Mouse (Mus musculus) lung, embryonic 16.5 days (tissue): Measurements from ENCODE around the gene Apoa2. TPM values are rescaled to one million over a fixed set of nuclear protein-coding genes. Genes with fewer than 3 reads are reported as not detected.
"Not testable (repeated sequence)": the region's sequence is repeated elsewhere in the genome, so short reads cannot be mapped to it uniquely, and the experiment has no call there.

ENCODE experiments used
- ATAC-seq: fragments of 200-750 bp; cut with Nextera tagmentation; 2 replicates; pipeline ENCODE4 v1.8.0; 2017; ENCODE audit warnings: low read depth, mild to moderate bottlenecking, moderate library complexity
- H3K27ac ChIP-seq: fragments of 300-500 bp; sonication (generic); 2 replicates; pipeline ENCODE4 v1.5.1; 2014; ENCODE audit warnings: mild to moderate bottlenecking, control low read depth, low read length
- H3K27me3 ChIP-seq: fragments of 300-500 bp; sonication (generic); 2 replicates; pipeline ENCODE4 v1.6.1; 2014; ENCODE audit warnings: low read depth, low read length, mixed read lengths; ENCODE audit not compliant: control insufficient read depth, insufficient read depth
- H3K36me3 ChIP-seq: fragments of 300-500 bp; sonication (generic); 2 replicates; pipeline ENCODE4 v1.6.1; 2014; ENCODE audit warnings: low read length; ENCODE audit not compliant: control insufficient read depth, insufficient read depth
- H3K4me1 ChIP-seq: fragments of 300-500 bp; sonication (generic); replicated peaks from 2 replicates; pipeline ENCODE4 v1.6.1; 2014; ENCODE audit warnings: low read length, mixed read lengths; ENCODE audit not compliant: control insufficient read depth, insufficient read depth
- H3K4me2 ChIP-seq: fragments of 300-500 bp; sonication (generic); 2 replicates; pipeline ENCODE4 v1.6.1; 2014; ENCODE audit warnings: low read depth, low read length, control low read depth
- H3K4me3 ChIP-seq: fragments of 300-500 bp; sonication (generic); 2 replicates; pipeline ENCODE4 v1.5.1; 2014; ENCODE audit warnings: mild to moderate bottlenecking, low read length, control low read depth
- H3K9ac ChIP-seq: fragments of 300-500 bp; sonication (generic); 2 replicates; pipeline ENCODE4 v1.6.1; 2014; ENCODE audit warnings: low read length, control low read depth
- H3K9me3 ChIP-seq: fragments of 300-500 bp; sonication (generic); 2 replicates; pipeline ENCODE4 v1.6.1; 2016; ENCODE audit warnings: low read length; ENCODE audit not compliant: control insufficient read depth
- WGBS: fragments of 180-500 bp; shearing (Covaris S2); extraction: QIAGEN DNeasy Blood & Tissue Kit; methylation state at CpG from one replicate; pipeline ENCODE4 v1.1.7; 2014; 5-methylcytosine and 5-hydroxymethylcytosine counted together
- polyA plus RNA-seq: library from polyadenylated mRNA; unstranded; fragments of >200 nt; fragmentation: Nextera tagmentation; extraction: Ambion mirVana; gene quantifications from 2 replicates; pipeline ENCODE4 v1.2.1, GENCODE M21; 2015

Apoa2 gene
- polyA plus RNA-seq, 1 experiment from 2014 or later, result 13.3 TPM

- peaks cover 57% of the 10 kb centered on the region for H3K36me3 ChIP-seq
- not testable (repeated sequence) for ATAC-seq, H3K4me3 ChIP-seq, H3K27me3 ChIP-seq, H3K9ac ChIP-seq, H3K4me2 ChIP-seq, H3K4me1 ChIP-seq, H3K9me3 ChIP-seq, H3K27ac ChIP-seq
- WGBS, result 84% methylated on average over 12 of the region's 12 CpGs
Observed at GRCm38 (mm10) chr1:171241952-171242351, 17.1 kb downstream of the Apoa2 start.

GRCm38 (mm10) chr1:171245353-171245752 lies 20.5 kb downstream of the Apoa2 start:
- Histone ChIP-seq H3K36me3 (peaks cover 31% of the 10 kb centered on the region), H3K4me3 (no peak overlapping the region), H3K27me3 (no peaks in the 10 kb centered on the region), H3K9me3 (no peaks in the 10 kb centered on the region), H3K9ac (no peak overlapping the region), H3K4me1 (peaks cover 32% of the 10 kb centered on the region), H3K27ac (no peak overlapping the region), H3K4me2 (no peak overlapping the region)
- ATAC-seq, result no peak
- WGBS, result 77% methylated on average over 8 of the region's 8 CpGs

GRCm38 (mm10) chr1:171246709-171247452 lies 22.0 kb downstream of the Apoa2 start:
- H3K36me3 ChIP-seq, result peaks cover 25% of the 10 kb centered on the region
- ATAC-seq, result peak; percentile 92
- H3K27me3 ChIP-seq, result no peaks in the 10 kb centered on the region
- peak overlapping the region; percentile 81 for H3K4me2 ChIP-seq
- peak overlapping the region; percentile 96 for H3K27ac ChIP-seq
- peak overlapping the region; percentile 93 for H3K4me3 ChIP-seq
- H3K4me1 ChIP-seq, result peaks cover 45% of the 10 kb centered on the region
- peak overlapping the region; percentile 94 for H3K9ac ChIP-seq
- 0% methylated on average over 41 of the region's 41 CpGs for WGBS
- no peaks in the 10 kb centered on the region for H3K9me3 ChIP-seq

GRCm38 (mm10) chr1:171247453-171247841 lies 22.6 kb downstream of the Apoa2 start:
- peak; percentile 3 for ATAC-seq
- Histone ChIP-seq H3K9ac (peak overlapping the region; percentile 64), H3K4me3 (peak overlapping the region; percentile 93), H3K9me3 (no peaks in the 10 kb centered on the region), H3K4me2 (peak overlapping the region; percentile 64), H3K4me1 (peaks cover 48% of the 10 kb centered on the region), H3K27me3 (no peaks in the 10 kb centered on the region), H3K36me3 (peaks cover 21% of the 10 kb centered on the region), H3K27ac (peak overlapping the region; percentile 96)
- WGBS, result 7% methylated on average over 13 of the region's 13 CpGs

GRCm38 (mm10) chr1:171247916-171248315 lies 23.1 kb downstream of the Apoa2 start:
- no peaks in the 10 kb centered on the region for H3K27me3 ChIP-seq
- peaks cover 18% of the 10 kb centered on the region for H3K36me3 ChIP-seq
- H3K9me3 ChIP-seq, result no peaks in the 10 kb centered on the region
- H3K4me1 ChIP-seq, result peaks cover 48% of the 10 kb centered on the region
- peak overlapping the region; percentile 96 for H3K27ac ChIP-seq
- peak overlapping the region; percentile 64 for H3K4me2 ChIP-seq
- ATAC-seq, result no peak
- 28% methylated on average over 4 of the region's 4 CpGs for WGBS
- peak overlapping the region; percentile 93 for H3K4me3 ChIP-seq
- peak overlapping the region; percentile 64; the same call in 1 of the 2 replicates for H3K9ac ChIP-seq

- Histone ChIP-seq H3K36me3 (peaks cover 11% of the 10 kb centered on the region; the same call in 1 of the 2 replicates), H3K9ac (no peak overlapping the region), H3K4me1 (peaks cover 48% of the 10 kb centered on the region), H3K9me3 (no peaks in the 10 kb centered on the region), H3K4me2 (0 out of 2 replicates have a peak overlapping the region, but pooled peaks have one; percentile 8), H3K27me3 (no peaks in the 10 kb centered on the region), H3K27ac (peak overlapping the region; percentile 96), H3K4me3 (no peak overlapping the region)
- ATAC-seq, result no peak
- 60% methylated on average over 3 of the region's 3 CpGs for whole genome bisulfite sequencing
Observed at GRCm38 (mm10) chr1:171248386-171249226, 23.8 kb downstream of the Apoa2 start.

- WGBS, result 14% methylated on average over 5 of the region's 5 CpGs
- H3K27me3 ChIP-seq, result no peaks in the 10 kb centered on the region
- peak within 1 kb of the TSS; percentile 34 for H3K9ac ChIP-seq
- H3K4me2 ChIP-seq, result peak within 1 kb of the TSS; percentile 60
- H3K27ac ChIP-seq, result peak within 1 kb of the TSS; percentile 96
- ATAC-seq, result no peak
- H3K9me3 ChIP-seq, result no peaks in the 10 kb centered on the region
- peak within 1 kb of the TSS; percentile 42 for H3K4me3 ChIP-seq
- H3K36me3 ChIP-seq, result peaks cover 2% of the 10 kb centered on the region; the same call in 1 of the 2 replicates
- H3K4me1 ChIP-seq, result peaks cover 48% of the 10 kb centered on the region
Observed at GRCm38 (mm10) chr1:171249913-171250600, 25.2 kb downstream of the Apoa2 start, which contains the start of gene Adamts4. Gene Adamts4, plus strand, starts transcription at chr1:171250421.

GRCm38 (mm10) chr1:171250680-171251593 lies 26.1 kb downstream of the Apoa2 start, which contains the start of gene Ndufs2:
Gene Ndufs2, minus strand, starts transcription at chr1:171251388.
- 19% methylated on average over 26 of the region's 26 CpGs for WGBS
- H3K9me3 ChIP-seq, result no peaks in the 10 kb centered on the region
- H3K36me3 ChIP-seq, result no peaks in the 10 kb centered on the region
- peak within 1 kb of the TSS; percentile 96 for H3K27ac ChIP-seq
- H3K9ac ChIP-seq, result peak within 1 kb of the TSS; percentile 34
- H3K4me1 ChIP-seq, result peaks cover 43% of the 10 kb centered on the region
- H3K4me3 ChIP-seq, result peak within 1 kb of the TSS; percentile 42
- H3K27me3 ChIP-seq, result no peaks in the 10 kb centered on the region
- H3K4me2 ChIP-seq, result peak within 1 kb of the TSS; percentile 60
- ATAC-seq, result no peak
